15 mouse cellular contexts compared by ENCODE assay signal in the genomic region with DNA sequence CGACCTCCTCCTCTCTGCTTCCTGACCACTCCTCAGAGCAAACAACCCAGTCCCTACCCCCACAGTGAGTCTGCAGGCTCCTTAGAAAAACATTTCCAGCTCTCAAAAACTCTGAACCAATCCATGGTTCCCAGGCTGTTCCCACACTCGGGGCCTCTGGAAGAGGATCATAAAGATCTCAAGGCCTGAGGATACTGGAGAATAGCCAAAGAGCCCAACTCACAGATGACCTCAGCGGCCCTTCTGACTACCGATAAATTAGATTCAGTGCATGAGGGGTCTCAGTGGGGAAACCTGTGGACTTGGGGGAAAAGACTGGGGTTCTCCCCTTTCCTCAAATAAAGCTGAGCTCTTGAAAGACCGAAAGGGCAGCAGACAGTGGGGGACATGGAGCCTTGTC.
DNase-seq lines count a peak whose midpoint lies in the region; ATAC-seq lines count a peak whose summit lies in the region.
"Had no signal": no experiment of that assay in that cellular context is flagged by ENCODE, and none has a peak within 500 bp of the region (broad histone marks: within the 10 kb centered on the region; RNA-seq: fewer than 3 reads in every experiment).

No protein-coding gene starts in this region.

- H3K36me3 ChIP-seq in forebrain, embryonic 10.5 days (replicated peaks) = no peaks in the 10 kb centered on the region
- H3K36me3 ChIP-seq in forebrain, embryonic 15.5 days = no peaks in the 10 kb centered on the region
- H3K36me3 ChIP-seq in heart, embryonic 16.5 days (ENCODE audit: control insufficient read depth, insufficient read depth) = no peaks in the 10 kb centered on the region
- H3K36me3 ChIP-seq in limb, embryonic 13.5 days = no peaks in the 10 kb centered on the region
- no peaks in the 10 kb centered on the region for H3K36me3 ChIP-seq in limb, embryonic 10.5 days
- H3K36me3 ChIP-seq: neural tube, embryonic 12.5 days had no signal

- no peak overlapping the region for H3K9ac ChIP-seq in forebrain, embryonic 15.5 days (replicated peaks)
- no peak overlapping the region for H3K9ac ChIP-seq in heart, embryonic 16.5 days (ENCODE audit: low read length)
- H3K9ac ChIP-seq in limb, embryonic 13.5 days = no peak overlapping the region
- H3K9ac ChIP-seq: liver, embryonic 14.5 days; neural tube, embryonic 12.5 days had no signal

- 74% methylated on average over 5 of the region's 5 CpGs for WGBS in forebrain, embryonic 10.5 days
- 76% methylated on average over 5 of the region's 5 CpGs for WGBS in forebrain, embryonic 15.5 days
- 56% methylated on average over 5 of the region's 5 CpGs for WGBS in heart, embryonic 16.5 days
- 55% methylated on average over 5 of the region's 5 CpGs for WGBS in limb, embryonic 13.5 days
- 66% methylated on average over 5 of the region's 5 CpGs for WGBS in limb, embryonic 10.5 days

- H3K4me2 ChIP-seq in forebrain, embryonic 15.5 days (replicated peaks) = no peak overlapping the region
- no peak overlapping the region for H3K4me2 ChIP-seq in heart, embryonic 16.5 days (ENCODE audit: low read depth, low read length)
- H3K4me2 ChIP-seq in limb, embryonic 13.5 days (replicated peaks) = no peak overlapping the region
- H3K4me2 ChIP-seq: neural tube, embryonic 12.5 days had no signal

- peaks cover 47% of the 10 kb centered on the region for H3K4me1 ChIP-seq in forebrain, embryonic 10.5 days
- peaks cover 32% of the 10 kb centered on the region for H3K4me1 ChIP-seq in forebrain, embryonic 15.5 days
- peaks cover 38% of the 10 kb centered on the region for H3K4me1 ChIP-seq in heart, embryonic 16.5 days (ENCODE audit: control insufficient read depth, insufficient read depth, low read length)
- H3K4me1 ChIP-seq in limb, embryonic 13.5 days = peaks cover 45% of the 10 kb centered on the region
- peaks cover 28% of the 10 kb centered on the region for H3K4me1 ChIP-seq in limb, embryonic 10.5 days

- no peak for ATAC-seq in forebrain, embryonic 15.5 days (replicated peaks)
- no peak for ATAC-seq in heart, embryonic 16.5 days (replicated peaks; ENCODE audit: extremely low read depth, insufficient read depth, low FRiP score)
- no peak for ATAC-seq in limb, embryonic 13.5 days (ENCODE audit: low FRiP score, low read depth)
- ATAC-seq: forebrain, embryonic 16.5 days; lung, postnatal 0 days had no signal

- no peaks in the 10 kb centered on the region for H3K27me3 ChIP-seq in forebrain, embryonic 10.5 days (ENCODE audit: poor library complexity, severe bottlenecking)
- H3K27me3 ChIP-seq in forebrain, embryonic 15.5 days = no peaks in the 10 kb centered on the region
- no peaks in the 10 kb centered on the region for H3K27me3 ChIP-seq in heart, embryonic 16.5 days (ENCODE audit: control insufficient read depth, insufficient read depth, low read length)
- 0 out of 2 replicates have a peak, but pooled peaks cover 4% of the 10 kb centered on the region for H3K27me3 ChIP-seq in limb, embryonic 13.5 days
- no peaks in the 10 kb centered on the region for H3K27me3 ChIP-seq in limb, embryonic 10.5 days (ENCODE audit: low read depth, poor library complexity, severe bottlenecking)
- H3K27me3 ChIP-seq: neural tube, embryonic 12.5 days had no signal

- no peak overlapping the region for H3K4me3 ChIP-seq in forebrain, embryonic 10.5 days
- no peak overlapping the region for H3K4me3 ChIP-seq in forebrain, embryonic 15.5 days
- no peak overlapping the region for H3K4me3 ChIP-seq in heart, embryonic 16.5 days (ENCODE audit: low read length)
- no peak overlapping the region for H3K4me3 ChIP-seq in limb, embryonic 13.5 days
- no peak overlapping the region for H3K4me3 ChIP-seq in limb, embryonic 10.5 days
- H3K4me3 ChIP-seq: neural tube, embryonic 12.5 days had no signal

- H3K9me3 ChIP-seq in forebrain, embryonic 10.5 days = no peaks in the 10 kb centered on the region
- no peaks in the 10 kb centered on the region for H3K9me3 ChIP-seq in forebrain, embryonic 15.5 days
- H3K9me3 ChIP-seq in heart, embryonic 16.5 days (replicated peaks; ENCODE audit: control insufficient read depth, low read length) = no peaks in the 10 kb centered on the region
- H3K9me3 ChIP-seq in limb, embryonic 13.5 days = no peaks in the 10 kb centered on the region
- no peaks in the 10 kb centered on the region for H3K9me3 ChIP-seq in limb, embryonic 10.5 days (replicated peaks)
- H3K9me3 ChIP-seq: neural tube, embryonic 12.5 days had no signal

- 0 out of 2 replicates have a peak overlapping the region, but pooled peaks have one; percentile 11 for H3K27ac ChIP-seq in forebrain, embryonic 10.5 days
- H3K27ac ChIP-seq in forebrain, embryonic 15.5 days (replicated peaks) = no peak overlapping the region
- H3K27ac ChIP-seq in heart, embryonic 16.5 days (ENCODE audit: low read length) = peak overlapping the region; percentile 25
- 0 out of 2 replicates have a peak overlapping the region, but pooled peaks have one; percentile 22 for H3K27ac ChIP-seq in limb, embryonic 13.5 days
- no peak overlapping the region for H3K27ac ChIP-seq in limb, embryonic 10.5 days
- H3K27ac ChIP-seq: liver, embryonic 14.5 days; neural tube, embryonic 12.5 days had no signal

- no peak for DNase-seq in forebrain, embryonic 10.5 days (ENCODE audit: extremely low spot score, low spot score)
- no peak for DNase-seq in heart, adult 9 months (ENCODE audit: low spot score in 2 of 2)
- no peak for DNase-seq in limb, embryonic 10.5 days (ENCODE audit: low spot score)
- DNase-seq in adrenal gland, postnatal 36 days = peak; percentile 10 to 48
- no peak for DNase-seq in ovary, postnatal 36 days (ENCODE audit: low spot score)
- DNase-seq: embryo, embryonic 11 days; spleen, adult 18-20 months; thymus, adult 18-20 months had no signal

Comparison
In these comparisons a context has a peak if more than half of its experiments do, and no peak if none do; other contexts are left out.
1. H3K27ac ChIP-seq: peak in forebrain, embryonic 10.5 days (single experiment), heart, embryonic 16.5 days (single experiment) and limb, embryonic 13.5 days (single experiment); none in forebrain, embryonic 15.5 days (single experiment) and limb, embryonic 10.5 days (single experiment).
2. DNase-seq: peak in adrenal gland, postnatal 36 days (2 of 2); none in forebrain, embryonic 10.5 days (single experiment), heart, adult 9 months (0 of 2), limb, embryonic 10.5 days (single experiment) and ovary, postnatal 36 days (single experiment).